Mouse (Mus musculus) gastrocnemius, postnatal 36 days (tissue): ENCODE measurements at regions not wholly inside any gene's neighbourhood (a gene's known extent, or its start where the extent isn't known, plus 50 kb on each side); places are given as distances from the start of the nearest gene placed in this dataset.

ENCODE experiments used
- DNase-seq, 2 experiments: peaks; one replicate each; pipeline ENCODE4 v3.0.0; 2022
- intact Hi-C: fragments of 180-260 bp; cut with DNase I; formaldehyde crosslinking; loops from one replicate; pipeline ENCODE4 v1.15.1; 2025

GRCm38 (mm10) chr14:17234898-17235297 is 415.9 kb upstream of the Rarb start:
- intact Hi-C loops: no loop called here
- DNase-seq: no peak

- intact Hi-C loops: no loop called here
- no peak for DNase-seq
Measured at GRCm38 (mm10) chr14:17211502-17211901, 392.5 kb upstream of the Rarb start.

DNA sequence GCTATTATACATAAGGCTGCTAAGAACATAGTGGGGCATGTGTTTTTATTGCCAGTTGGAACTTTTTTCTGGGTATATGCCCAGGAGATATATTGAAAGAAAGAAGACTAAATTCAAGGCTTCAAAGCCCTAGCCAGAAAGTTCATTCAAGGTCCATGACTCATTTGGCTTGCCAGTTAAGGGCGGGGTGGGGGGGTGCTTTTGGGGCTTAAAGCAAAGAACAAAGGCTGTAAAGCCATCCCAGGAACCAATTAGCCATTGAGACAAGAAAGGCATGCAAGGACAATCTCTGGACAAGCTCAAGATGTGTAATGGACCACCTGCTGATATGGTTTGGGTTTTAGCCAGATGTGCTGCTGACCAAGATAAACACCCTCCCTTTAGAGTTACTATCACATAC is 386.7 kb upstream of the Rarb start:
- intact Hi-C loops: no loop called here
- DNase-seq: no peak

DNA sequence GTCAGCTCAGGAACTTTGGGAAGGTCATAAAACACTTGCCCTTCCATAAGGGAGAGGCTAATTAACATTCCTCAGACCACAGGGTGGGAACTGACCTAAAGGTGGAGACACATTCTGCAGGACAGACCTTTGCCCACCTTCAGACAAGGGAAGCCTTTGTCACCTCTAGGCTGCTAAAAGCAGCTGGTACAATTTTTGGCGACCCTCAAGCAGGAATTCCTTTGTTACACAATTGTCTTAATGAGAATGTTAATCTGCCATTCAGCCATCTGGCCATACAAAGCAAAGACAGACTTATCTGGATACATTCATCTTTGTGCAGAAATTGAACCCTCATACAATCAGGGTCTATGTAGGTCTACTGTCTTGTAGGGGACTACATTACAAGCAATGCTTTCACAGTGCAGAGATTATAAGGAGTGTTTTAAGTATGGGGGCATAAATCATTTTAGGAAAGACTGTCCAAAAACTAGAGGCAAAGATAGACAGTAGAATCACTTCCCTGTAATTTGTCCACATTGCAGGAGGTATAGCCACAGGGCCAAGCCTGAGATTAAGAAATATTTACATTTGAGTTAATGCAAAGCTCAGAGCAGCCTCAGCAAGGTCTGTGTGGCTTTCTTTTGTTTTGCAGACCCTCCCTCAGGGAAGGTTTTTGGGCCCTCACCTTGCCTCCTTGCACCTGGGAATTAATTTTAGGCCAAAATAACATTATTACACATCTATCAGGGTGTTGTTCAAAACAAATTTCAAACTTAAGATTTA is 384.5 kb upstream of the Rarb start:
- no peak for DNase-seq
- intact Hi-C loops: no loop called here

GRCm38 (mm10) chr14:17192953-17193352 is 374.0 kb upstream of the Rarb start:
- intact Hi-C loops: no loop called here

GRCm38 (mm10) chr14:17173218-17173617 is 354.3 kb upstream of the Rarb start:
- intact Hi-C loops: no loop called here
- DNase-seq: no peak

More at GRCm38 (mm10) chr14:17192953-17193352, 374.0 kb upstream of the Rarb start:
- DNase-seq: no peak

- intact Hi-C loops: no loop called here
- DNase-seq: peak; percentile 13 to 23
Measured at GRCm38 (mm10) chr14:17172330-17173110, 353.6 kb upstream of the Rarb start.

GRCm38 (mm10) chr14:17171896-17172295 is 352.9 kb upstream of the Rarb start:
- DNase-seq: no peak
- intact Hi-C loops: no loop called here

GRCm38 (mm10) chr14:17158324-17158723 is 339.4 kb upstream of the Rarb start:
- no peak for DNase-seq
- intact Hi-C loops: no loop called here

- intact Hi-C loops: no loop called here
- DNase-seq: no peak
Measured at GRCm38 (mm10) chr14:17156402-17156954, 337.5 kb upstream of the Rarb start.

DNA sequence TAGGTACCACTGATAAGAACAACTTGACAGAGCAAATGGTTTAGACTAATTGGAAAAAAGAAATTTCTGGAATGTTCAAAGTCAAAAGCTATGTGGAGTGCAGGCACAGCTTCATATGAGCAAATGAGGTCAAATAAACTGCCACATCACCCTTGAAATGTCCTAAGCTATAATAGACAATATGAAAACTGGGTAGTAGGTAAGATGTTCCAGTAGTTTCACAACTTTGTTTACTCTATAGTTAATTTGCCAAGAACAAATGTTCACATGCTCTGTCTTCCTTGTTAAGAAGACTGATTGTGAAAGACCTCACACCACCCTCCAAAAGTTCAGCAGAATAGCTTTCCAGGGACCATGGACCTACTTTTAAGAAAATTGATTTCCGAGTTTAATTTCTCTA is 301.7 kb upstream of the Rarb start:
- no peak for DNase-seq
- intact Hi-C loops: no loop called here

DNA sequence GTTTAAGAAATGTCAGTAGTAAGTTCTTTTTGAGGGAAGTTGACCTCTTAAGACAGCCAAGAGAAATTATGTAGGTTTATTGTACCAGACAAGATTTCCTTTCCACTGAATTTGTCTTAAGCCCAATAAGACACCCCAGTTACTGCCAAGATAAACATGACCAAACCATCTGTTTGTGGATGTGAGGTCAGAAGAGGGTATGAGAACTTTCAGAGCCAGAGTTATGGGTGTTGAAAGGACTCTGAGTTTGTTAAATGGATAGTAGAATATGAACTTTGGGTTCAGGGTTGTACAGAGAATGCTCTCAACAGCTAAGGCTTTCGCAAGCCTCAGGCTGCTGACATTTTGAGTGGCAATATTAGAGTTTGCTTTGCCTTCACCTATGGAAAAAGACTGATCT is 287.7 kb upstream of the Rarb start:
- intact Hi-C loops: no loop called here
- no peak for DNase-seq

DNA sequence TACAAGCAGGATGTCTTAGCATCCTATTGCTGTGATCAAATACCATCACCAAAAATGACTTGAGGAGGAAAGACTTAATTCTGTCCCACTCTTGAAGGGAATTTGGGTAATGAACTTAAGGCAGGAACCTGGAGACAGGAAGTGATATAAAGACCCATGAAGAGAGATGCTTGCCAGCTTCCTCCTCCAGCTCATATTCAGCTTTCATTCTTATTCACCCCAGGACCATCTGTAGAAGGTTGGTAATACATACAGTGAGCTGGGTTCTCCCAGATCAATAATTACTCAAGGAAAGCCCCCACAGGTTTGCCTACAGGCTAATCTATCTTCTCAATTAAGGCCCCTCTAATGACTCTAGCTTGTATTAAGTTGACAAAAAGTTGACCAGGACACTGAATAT is 283.5 kb upstream of the Rarb start:
- intact Hi-C loops: no loop called here
- no peak for DNase-seq

DNA sequence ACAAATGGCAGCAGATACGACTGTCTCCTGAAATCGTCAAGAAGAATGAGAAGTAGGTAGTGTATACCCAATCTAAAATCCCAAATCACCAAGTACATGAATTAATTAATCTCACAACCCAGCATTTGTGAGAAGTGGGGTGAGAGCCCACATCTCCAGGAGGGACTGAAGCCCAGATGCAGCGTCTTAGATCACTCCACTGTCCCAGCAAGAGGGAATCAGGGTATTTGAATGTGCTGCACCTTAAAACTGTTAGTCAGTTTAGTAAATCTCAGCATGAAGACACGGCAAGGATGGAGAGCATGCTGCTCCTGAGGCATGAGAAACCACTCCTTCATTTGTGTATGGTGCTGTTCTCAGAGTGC is 271.6 kb upstream of the Rarb start:
- DNase-seq: no peak
- intact Hi-C loops: no loop called here

GRCm38 (mm10) chr14:17089640-17090572 is 270.9 kb upstream of the Rarb start:
- intact Hi-C loops: no loop called here
- DNase-seq: no peak

DNA sequence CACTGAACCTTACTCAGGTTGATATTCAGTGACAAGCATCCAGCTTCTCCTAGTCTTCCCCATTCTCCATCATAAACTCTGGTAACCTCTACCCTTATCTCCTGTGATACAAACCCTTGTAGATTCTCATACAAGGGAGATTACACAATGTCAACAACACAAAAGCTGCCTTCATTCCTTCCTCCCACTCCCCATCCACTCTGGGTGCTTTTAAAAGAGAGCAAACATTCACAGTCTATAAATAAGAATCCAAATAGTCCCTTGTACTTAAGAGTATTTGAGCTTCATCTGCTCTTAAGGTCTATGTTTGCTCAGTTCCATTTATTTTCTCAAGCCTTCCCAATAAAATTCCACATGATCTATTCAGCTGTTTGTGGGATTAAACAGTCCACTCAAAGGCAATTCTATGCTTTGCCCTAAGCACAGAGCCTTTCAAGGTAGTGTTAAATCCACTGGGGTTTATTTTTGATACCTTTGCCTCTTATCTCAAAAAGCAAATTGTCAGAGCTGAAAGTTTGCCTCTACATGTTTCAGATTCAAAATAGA is 270.2 kb upstream of the Rarb start:
- intact Hi-C loops: no loop called here

DNA sequence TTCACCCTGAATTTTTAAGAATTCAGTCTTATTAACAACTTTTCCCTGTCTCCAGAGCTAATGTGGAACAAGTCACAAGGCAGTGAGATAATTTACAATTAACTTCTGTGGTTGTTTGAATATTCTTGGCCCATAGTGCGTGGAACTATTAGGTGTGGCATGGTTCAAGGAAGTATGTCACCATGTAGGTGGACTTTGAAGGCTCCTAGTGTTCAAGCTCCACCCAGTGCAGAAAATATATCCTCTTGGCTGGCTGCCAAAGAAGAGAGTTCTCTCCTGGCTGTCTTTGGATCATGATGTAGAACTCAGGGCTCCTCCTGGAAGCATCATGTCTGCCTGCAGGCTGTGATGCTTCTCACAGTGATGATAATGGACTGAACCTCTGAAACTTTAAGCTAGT is 268.9 kb upstream of the Rarb start:
- intact Hi-C loops: no loop called here
- DNase-seq: no peak

More for the DNA sequence above, 270.2 kb upstream of the Rarb start:
- no peak for DNase-seq

- no peak for DNase-seq
- intact Hi-C loops: no loop called here
Measured at GRCm38 (mm10) chr14:17083907-17084306, 265.0 kb upstream of the Rarb start.

GRCm38 (mm10) chr14:17081904-17082303 is 262.9 kb upstream of the Rarb start:
- intact Hi-C loops: no loop called here
- no peak for DNase-seq

- intact Hi-C loops: no loop called here
- DNase-seq: no peak
Measured at GRCm38 (mm10) chr14:17079513-17079912, 260.6 kb upstream of the Rarb start.
